Mouse (Mus musculus): Measurements from ENCODE around the gene Bsdc1. TPM values are rescaled to one million over a fixed set of nuclear protein-coding genes. Genes with fewer than 3 reads are reported as not detected.

Gene Bsdc1
- total and polyA plus RNA-seq, 2 experiments from 2014 or later: 25.3 to 55.2 TPM

- H3K4me3 ChIP-seq (ENCODE audit: low read length): no peak overlapping the region
- H3K27me3 ChIP-seq (ENCODE audit: insufficient read depth, low read length): no peaks in the 10 kb centered on the region
- peaks cover 2% of the 10 kb centered on the region; the same call in 1 of the 2 replicates for H3K36me3 ChIP-seq (ENCODE audit: insufficient read depth, low read length)
- H3K9me3 ChIP-seq (ENCODE audit: low read length): no peaks in the 10 kb centered on the region
- H3K9ac ChIP-seq (replicated peaks; ENCODE audit: low read length): no peak overlapping the region
- H3K27ac ChIP-seq: peak overlapping the region; percentile 75
- no peak overlapping the region for H3K4me2 ChIP-seq (ENCODE audit: low read depth, low read length)
- no peak for TF ChIP-seq CTCF (IDR thresholded peaks at IDR 0.05; ENCODE audit: low read depth)
- peak; percentile 39 for DNase-seq (ENCODE audit: low spot score)
- WGBS: 11% methylated on average over 6 of the region's 6 CpGs
- ATAC-seq: peak; percentile 44; the same call in 1 of the 2 replicates
- H3K4me1 ChIP-seq (ENCODE audit: insufficient read depth, low read length): peaks cover 12% of the 10 kb centered on the region; the same call in 1 of the 2 replicates
These were observed 50.2 kb downstream of the Bsdc1 start for GRCm38 (mm10) chr4:129511413-129512096.

DNA sequence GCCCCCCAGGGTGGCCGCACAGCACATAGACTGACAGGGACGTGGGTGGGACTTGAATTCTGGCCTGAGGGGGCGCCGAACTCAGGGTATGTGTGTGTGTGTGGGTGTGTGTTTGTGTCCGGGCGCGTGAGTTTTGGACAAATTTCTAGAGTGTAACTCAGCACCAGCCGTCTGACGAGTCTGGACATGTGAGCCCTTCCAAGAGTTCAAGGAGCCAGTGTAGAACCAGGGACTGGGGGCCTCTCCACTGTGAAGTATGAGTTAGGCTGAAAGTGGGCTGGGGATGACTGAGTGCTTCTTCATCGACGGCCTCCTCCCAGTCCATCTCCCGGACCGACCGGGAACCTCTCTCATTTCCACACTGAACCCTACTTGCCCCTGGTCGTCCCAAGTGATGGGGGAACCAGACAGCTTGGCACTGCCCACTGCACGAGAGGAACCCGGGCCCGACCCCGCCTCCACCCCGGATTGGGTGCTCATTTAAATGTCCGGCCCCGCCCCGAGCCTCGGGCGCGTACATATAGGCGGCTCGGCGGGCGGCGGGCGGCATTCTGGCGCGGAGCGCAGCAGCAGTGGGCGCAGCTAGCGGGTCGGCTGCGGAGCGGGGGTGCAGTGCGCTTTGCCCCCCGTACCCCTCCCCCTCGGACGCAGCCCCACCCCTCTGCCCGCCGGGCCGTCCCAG is 51.8 kb downstream of the Bsdc1 start, which contains the start of gene Marcksl1:
Gene Marcksl1, plus strand, starts transcription at position 496 of the 682 bp plus-strand sequence.
- peak within 1 kb of the TSS; percentile 100 for H3K9ac ChIP-seq (replicated peaks; ENCODE audit: low read length)
- DNase-seq (ENCODE audit: low spot score) (peak; percentile 95), ATAC-seq (peak; percentile 87)
- peaks cover 12% of the 10 kb centered on the region; the same call in 1 of the 2 replicates for H3K4me1 ChIP-seq (ENCODE audit: insufficient read depth, low read length)
- 4% methylated on average over 47 of the region's 47 CpGs for WGBS
- peak within 1 kb of the TSS; percentile 61 for H3K4me2 ChIP-seq (ENCODE audit: low read depth, low read length)
- no peaks in the 10 kb centered on the region for H3K27me3 ChIP-seq (ENCODE audit: insufficient read depth, low read length)
- H3K27ac ChIP-seq: peak within 1 kb of the TSS; percentile 98
- H3K4me3 ChIP-seq (ENCODE audit: low read length): peak within 1 kb of the TSS; percentile 100
- no peaks in the 10 kb centered on the region for H3K9me3 ChIP-seq (ENCODE audit: low read length)
- H3K36me3 ChIP-seq (ENCODE audit: insufficient read depth, low read length): peaks cover 13% of the 10 kb centered on the region
- TF ChIP-seq CTCF (IDR thresholded peaks at IDR 0.05; ENCODE audit: low read depth): no peak

GRCm38 (mm10) chr4:129513891-129514290 is 52.5 kb downstream of the Bsdc1 start:
- 1% methylated on average over 14 of the region's 57 CpGs for WGBS
- peak overlapping the region; percentile 61 for H3K4me2 ChIP-seq (ENCODE audit: low read depth, low read length)
- peak overlapping the region; percentile 100 for H3K9ac ChIP-seq (replicated peaks; ENCODE audit: low read length)
- peak; percentile 13 for ATAC-seq
- H3K27ac ChIP-seq: peak overlapping the region; percentile 98
- H3K9me3 ChIP-seq (ENCODE audit: low read length): no peaks in the 10 kb centered on the region
- peaks cover 10% of the 10 kb centered on the region; the same call in 1 of the 2 replicates for H3K4me1 ChIP-seq (ENCODE audit: insufficient read depth, low read length)
- H3K4me3 ChIP-seq (ENCODE audit: low read length): peak overlapping the region; percentile 100
- no peak for TF ChIP-seq CTCF (IDR thresholded peaks at IDR 0.05; ENCODE audit: low read depth)
- no peaks in the 10 kb centered on the region for H3K27me3 ChIP-seq (ENCODE audit: insufficient read depth, low read length)
- peaks cover 20% of the 10 kb centered on the region for H3K36me3 ChIP-seq (ENCODE audit: insufficient read depth, low read length)
- peak; percentile 62 for DNase-seq (ENCODE audit: low spot score)

GRCm38 (mm10) chr4:129514300-129514898 is 53.0 kb downstream of the Bsdc1 start:
- peak; percentile 66 for ATAC-seq
- H3K9me3 ChIP-seq (ENCODE audit: low read length): no peaks in the 10 kb centered on the region

DNA sequence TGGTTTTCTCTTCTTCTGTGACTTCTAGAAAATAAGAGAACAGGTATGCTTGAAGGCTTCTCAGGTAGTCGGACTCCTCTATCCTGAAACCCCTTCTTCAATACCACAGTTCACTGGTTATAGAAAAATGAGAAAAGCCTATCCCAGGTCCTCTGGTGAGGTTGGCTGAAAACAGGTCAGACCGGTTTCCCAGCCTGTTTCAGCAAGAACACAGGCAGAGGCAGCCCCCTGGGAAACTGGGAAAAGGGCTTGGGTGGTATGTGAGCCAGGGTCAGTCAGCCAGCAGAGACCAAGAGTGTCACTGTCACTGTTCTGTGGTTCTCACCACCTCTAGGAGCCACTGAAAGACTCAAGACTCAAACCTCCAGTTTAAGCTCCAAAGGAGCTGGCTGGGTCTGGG is 55.5 kb downstream of the Bsdc1 start:
- H3K4me2 ChIP-seq (ENCODE audit: low read depth, low read length): no peak overlapping the region
- peaks cover 36% of the 10 kb centered on the region for H3K36me3 ChIP-seq (ENCODE audit: insufficient read depth, low read length)
- TF ChIP-seq CTCF (IDR thresholded peaks at IDR 0.05; ENCODE audit: low read depth): no peak
- no peak overlapping the region for H3K27ac ChIP-seq
- H3K9ac ChIP-seq (replicated peaks; ENCODE audit: low read length): no peak overlapping the region
- no peaks in the 10 kb centered on the region for H3K4me1 ChIP-seq (ENCODE audit: insufficient read depth, low read length)
- H3K9me3 ChIP-seq (ENCODE audit: low read length): no peaks in the 10 kb centered on the region
- H3K4me3 ChIP-seq (ENCODE audit: low read length): no peak overlapping the region
- no peaks in the 10 kb centered on the region for H3K27me3 ChIP-seq (ENCODE audit: insufficient read depth, low read length)
- WGBS: 52% methylated on average over 2 of the region's 2 CpGs
- DNase-seq (ENCODE audit: low spot score) (no peak), ATAC-seq (no peak)

More at GRCm38 (mm10) chr4:129514300-129514898, 53.0 kb downstream of the Bsdc1 start:
- DNase-seq (ENCODE audit: low spot score): peak; percentile 85
- H3K9ac ChIP-seq (replicated peaks; ENCODE audit: low read length): peak overlapping the region; percentile 100
- peak overlapping the region; percentile 61 for H3K4me2 ChIP-seq (ENCODE audit: low read depth, low read length)
- peak; percentile 75 for TF ChIP-seq CTCF (IDR thresholded peaks at IDR 0.05; ENCODE audit: low read depth)
- 0 out of 2 replicates have a peak, but pooled peaks cover 5% of the 10 kb centered on the region for H3K4me1 ChIP-seq (ENCODE audit: insufficient read depth, low read length)
- H3K27me3 ChIP-seq (ENCODE audit: insufficient read depth, low read length): no peaks in the 10 kb centered on the region
- H3K27ac ChIP-seq: peak overlapping the region; percentile 98
- WGBS: under 1% methylated on average over 32 of the region's 35 CpGs
- peaks cover 21% of the 10 kb centered on the region for H3K36me3 ChIP-seq (ENCODE audit: insufficient read depth, low read length)
- peak overlapping the region; percentile 100 for H3K4me3 ChIP-seq (ENCODE audit: low read length)

GRCm38 (mm10) chr4:129518519-129518918 is 57.1 kb downstream of the Bsdc1 start:
- 90% methylated on average over 8 of the region's 8 CpGs for WGBS
- Histone ChIP-seq H3K9me3 (ENCODE audit: low read length) (no peaks in the 10 kb centered on the region), H3K4me2 (ENCODE audit: low read depth, low read length) (no peak overlapping the region), H3K4me1 (ENCODE audit: insufficient read depth, low read length) (no peaks in the 10 kb centered on the region), H3K27ac (no peak overlapping the region), H3K36me3 (ENCODE audit: insufficient read depth, low read length) (peaks cover 46% of the 10 kb centered on the region), H3K4me3 (ENCODE audit: low read length) (no peak overlapping the region), H3K9ac (replicated peaks; ENCODE audit: low read length) (no peak overlapping the region), H3K27me3 (ENCODE audit: insufficient read depth, low read length) (no peaks in the 10 kb centered on the region)
- ATAC-seq (no peak), DNase-seq (ENCODE audit: low spot score) (no peak)
- no peak for TF ChIP-seq CTCF (IDR thresholded peaks at IDR 0.05; ENCODE audit: low read depth)

Measured in hindbrain, postnatal 0 days (tissue).